Mouse (Mus musculus) embryonic facial prominence, embryonic 14.5 days (tissue): Measurements from ENCODE around the gene Usp24. TPM values are rescaled to one million over a fixed set of nuclear protein-coding genes. Genes with fewer than 3 reads are reported as not detected.

ENCODE experiments used
- ATAC-seq: fragments of 200-750 bp; cut with Nextera tagmentation; 2 replicates; pipeline ENCODE4 v1.8.0; 2017; ENCODE audit warnings: low read depth, moderate number of reproducible peaks, moderate TSS enrichment
- DNase-seq: peaks from one replicate; pipeline ENCODE4 v3.0.0-alpha.2; 2015; ENCODE audit warnings: low spot score
- H3K27ac ChIP-seq: fragments of 300-500 bp; sonication (generic); replicated peaks from 2 replicates; pipeline ENCODE4 v1.5.1; 2014; ENCODE audit warnings: low read depth, mild to moderate bottlenecking, low read length, moderate library complexity
- H3K27me3 ChIP-seq: fragments of 300-500 bp; sonication (generic); replicated peaks from 2 replicates; pipeline ENCODE4 v1.6.1; 2014; ENCODE audit warnings: low read length; ENCODE audit not compliant: control insufficient read depth, insufficient read depth
- H3K36me3 ChIP-seq: fragments of 300-500 bp; sonication (generic); 2 replicates; pipeline ENCODE4 v1.6.1; 2014; ENCODE audit warnings: low read length, mixed read lengths; ENCODE audit not compliant: control insufficient read depth, insufficient read depth
- H3K4me1 ChIP-seq: fragments of 300-500 bp; sonication (generic); 2 replicates; pipeline ENCODE4 v1.6.1; 2014; ENCODE audit warnings: antibody characterized with exemption, low read length; ENCODE audit not compliant: control insufficient read depth, insufficient read depth
- H3K4me2 ChIP-seq: fragments of 300-500 bp; sonication (generic); 2 replicates; pipeline ENCODE4 v1.6.1; 2014; ENCODE audit warnings: low read depth, mild to moderate bottlenecking, low read length, moderate library complexity, mixed read lengths
- H3K4me3 ChIP-seq: fragments of 300-500 bp; sonication (generic); 2 replicates; pipeline ENCODE4 v1.5.1; 2014; ENCODE audit warnings: low read depth, mild to moderate bottlenecking, low read length
- H3K9ac ChIP-seq: fragments of 300-500 bp; sonication (generic); 2 replicates; pipeline ENCODE4 v1.6.1; 2014; ENCODE audit warnings: low read depth, mild to moderate bottlenecking, low read length, moderate library complexity, mixed read lengths
- H3K9me3 ChIP-seq: fragments of 300-500 bp; sonication (generic); 2 replicates; pipeline ENCODE4 v1.6.1; 2016; ENCODE audit warnings: low read length; ENCODE audit not compliant: control insufficient read depth
- WGBS: fragments of 180-500 bp; shearing (Covaris S2); extraction: QIAGEN DNeasy Blood & Tissue Kit; methylation state at CpG from one replicate; pipeline ENCODE4 v1.1.7; 2014; 5-methylcytosine and 5-hydroxymethylcytosine counted together
- polyA plus RNA-seq: library from polyadenylated mRNA; unstranded; fragments of >200 nt; fragmentation: Nextera tagmentation; extraction: Ambion mirVana; gene quantifications from 2 replicates; pipeline ENCODE4 v1.2.1, GENCODE M21; 2014

Usp24 gene
- 10.7 and 10.9 TPM in 2 replicates for polyA plus RNA-seq

- Histone ChIP-seq H3K9me3 (no peaks in the 10 kb centered on the region), H3K4me2 (peak within 1 kb of the TSS; percentile 88), H3K27ac (peak within 1 kb of the TSS; percentile 90), H3K4me3 (peak within 1 kb of the TSS; percentile 94), H3K36me3 (no peaks in the 10 kb centered on the region), H3K4me1 (peaks cover 13% of the 10 kb centered on the region), H3K9ac (peak within 1 kb of the TSS; percentile 98), H3K27me3 (no peaks in the 10 kb centered on the region)
- peak; percentile 80 for DNase-seq
- ATAC-seq = peak; percentile 90
- 10% methylated on average over 2 of the region's 60 CpGs for WGBS
These were observed at the start of gene Usp24 for GRCm38 (mm10) chr4:106315921-106316350. Gene Usp24, plus strand, starts transcription at chr4:106316213.

DNA sequence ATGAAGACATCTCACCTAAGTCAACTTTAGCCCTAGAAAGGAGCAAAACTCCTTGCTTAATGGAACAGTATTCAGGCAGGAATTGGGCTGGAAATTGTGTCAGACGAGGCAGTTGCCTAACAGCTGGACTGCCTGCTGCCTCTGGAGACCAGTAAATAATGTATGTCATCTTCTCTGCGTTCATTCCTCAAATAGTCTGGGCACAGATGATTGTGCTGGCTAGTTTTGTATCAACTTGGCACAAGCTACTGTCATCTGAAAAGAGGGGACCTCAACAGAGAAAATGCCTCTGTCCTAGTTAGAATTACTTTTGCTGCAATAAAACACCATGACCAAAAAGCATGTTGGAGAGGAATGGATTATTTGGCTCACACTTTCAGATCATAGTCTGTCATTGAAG lies 39.1 kb upstream of the Usp24 start:
- Histone ChIP-seq H3K27me3 (no peaks in the 10 kb centered on the region), H3K4me1 (peaks cover 5% of the 10 kb centered on the region; the same call in 1 of the 2 replicates), H3K4me3 (no peak overlapping the region), H3K9ac (no peak overlapping the region), H3K4me2 (no peak overlapping the region), H3K27ac (no peak overlapping the region), H3K36me3 (no peaks in the 10 kb centered on the region), H3K9me3 (no peaks in the 10 kb centered on the region)
- 66% methylated on average over 2 of the region's 2 CpGs for WGBS
- DNase-seq (no peak), ATAC-seq (no peak)

- DNase-seq = no peak
- WGBS = 26% methylated on average over 4 of the region's 4 CpGs
- Histone ChIP-seq H3K4me3 (no peak overlapping the region), H3K4me2 (no peak overlapping the region), H3K36me3 (no peaks in the 10 kb centered on the region), H3K4me1 (peaks cover 8% of the 10 kb centered on the region), H3K27ac (no peak overlapping the region), H3K9me3 (no peaks in the 10 kb centered on the region), H3K27me3 (no peaks in the 10 kb centered on the region), H3K9ac (no peak overlapping the region)
- no peak for ATAC-seq
These were observed 36.8 kb upstream of the Usp24 start for GRCm38 (mm10) chr4:106279177-106279576.

GRCm38 (mm10) chr4:106281128-106281491 lies 34.9 kb upstream of the Usp24 start:
- Histone ChIP-seq H3K9ac (no peak overlapping the region), H3K4me2 (no peak overlapping the region), H3K36me3 (no peaks in the 10 kb centered on the region), H3K4me3 (no peak overlapping the region), H3K9me3 (no peaks in the 10 kb centered on the region), H3K4me1 (peaks cover 8% of the 10 kb centered on the region), H3K27me3 (no peaks in the 10 kb centered on the region), H3K27ac (peak overlapping the region; percentile 28)
- DNase-seq (no peak), ATAC-seq (no peak)
- WGBS = 31% methylated on average over 2 of the region's 2 CpGs

DNA sequence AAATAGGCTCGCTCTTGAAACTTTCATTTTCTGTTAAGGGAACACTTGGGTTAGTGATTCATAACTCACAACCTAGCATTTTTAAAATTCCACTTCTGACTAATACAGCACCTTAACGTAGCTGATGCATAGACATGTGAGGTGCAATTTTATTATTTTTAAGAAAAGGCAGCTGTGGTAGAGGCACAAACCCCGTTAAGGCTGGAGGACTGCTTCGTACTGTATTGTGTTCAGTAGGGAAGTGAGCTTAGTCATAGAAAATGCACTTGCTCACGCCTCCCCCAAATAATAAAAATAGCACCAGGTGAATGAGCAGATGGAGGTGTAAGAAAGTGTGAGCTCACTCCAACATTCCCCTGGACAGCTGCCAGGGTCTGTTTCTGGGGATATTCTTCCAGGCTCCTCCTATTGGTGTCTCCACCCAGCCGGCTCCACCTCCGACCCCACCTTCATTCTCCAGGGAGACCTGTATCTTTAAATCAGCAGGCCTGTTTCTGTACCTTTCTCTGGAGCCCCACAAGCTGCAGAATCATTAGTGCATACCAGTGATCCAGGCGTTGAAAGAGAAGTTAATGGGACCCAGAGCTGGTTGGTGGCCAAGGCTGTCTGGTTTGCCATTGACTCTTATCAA lies 34.4 kb upstream of the Usp24 start:
- H3K4me2 ChIP-seq = no peak overlapping the region
- peaks cover 8% of the 10 kb centered on the region for H3K4me1 ChIP-seq
- H3K36me3 ChIP-seq = no peaks in the 10 kb centered on the region
- ATAC-seq = peak; percentile 85; the same call in 1 of the 2 replicates
- no peaks in the 10 kb centered on the region for H3K27me3 ChIP-seq
- H3K4me3 ChIP-seq = no peak overlapping the region
- peak; percentile 88 for DNase-seq
- no peak overlapping the region for H3K9ac ChIP-seq
- H3K9me3 ChIP-seq = no peaks in the 10 kb centered on the region
- 47% methylated on average over 8 of the region's 8 CpGs for WGBS
- peak overlapping the region; percentile 28 for H3K27ac ChIP-seq

GRCm38 (mm10) chr4:106282123-106282510 lies 33.9 kb upstream of the Usp24 start:
- peaks cover 8% of the 10 kb centered on the region for H3K4me1 ChIP-seq
- DNase-seq (no peak), ATAC-seq (no peak)
- no peaks in the 10 kb centered on the region for H3K36me3 ChIP-seq
- peak overlapping the region; percentile 28; the same call in 1 of the 2 replicates for H3K27ac ChIP-seq
- WGBS = 66% methylated on average over 3 of the region's 3 CpGs
- H3K27me3 ChIP-seq = no peaks in the 10 kb centered on the region
- no peak overlapping the region for H3K4me2 ChIP-seq
- no peak overlapping the region for H3K9ac ChIP-seq
- H3K4me3 ChIP-seq = no peak overlapping the region
- no peaks in the 10 kb centered on the region for H3K9me3 ChIP-seq

DNA sequence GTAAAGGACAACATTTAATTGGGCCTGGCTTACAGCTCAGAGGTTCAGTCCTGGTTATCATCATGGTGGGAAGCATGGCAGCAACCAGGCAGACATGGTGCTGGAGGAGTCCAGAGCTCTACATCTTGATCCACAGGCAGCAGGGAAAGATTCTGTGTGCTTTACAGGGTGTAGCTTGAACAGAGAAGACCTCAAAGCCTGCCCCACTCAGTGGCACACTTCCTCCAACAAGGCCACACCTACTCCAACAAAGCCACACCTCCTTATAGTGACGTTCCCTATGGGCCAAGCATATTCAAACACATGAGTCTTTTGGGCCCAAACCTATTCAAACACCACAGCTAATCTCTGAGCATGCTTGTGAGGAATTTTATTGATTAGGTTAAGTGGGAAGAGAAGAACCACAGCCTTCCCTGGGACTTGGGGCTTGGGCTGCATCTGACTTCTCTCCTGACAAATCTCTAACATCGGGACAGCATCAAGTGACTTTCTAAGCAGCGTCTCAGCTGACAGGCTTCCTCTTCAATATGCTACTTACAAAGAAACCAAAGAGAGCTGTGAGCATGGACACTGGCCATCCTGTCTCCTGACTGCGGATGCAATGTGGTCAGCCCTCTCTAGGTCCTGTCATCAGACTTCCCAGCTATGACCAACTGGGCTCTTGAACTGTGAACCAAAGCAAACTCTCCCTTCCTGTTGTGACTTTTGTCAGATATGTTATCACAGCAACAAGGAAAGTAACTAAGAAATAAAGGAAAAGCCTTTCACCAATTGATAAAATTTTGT lies 28.9 kb upstream of the Usp24 start:
- ATAC-seq (no peak), DNase-seq (no peak)
- no peaks in the 10 kb centered on the region for H3K27me3 ChIP-seq
- 74% methylated on average over 4 of the region's 4 CpGs for WGBS
- no peak overlapping the region for H3K9ac ChIP-seq
- H3K9me3 ChIP-seq = no peaks in the 10 kb centered on the region
- H3K27ac ChIP-seq = no peak overlapping the region
- H3K4me3 ChIP-seq = no peak overlapping the region
- H3K4me1 ChIP-seq = peaks cover 3% of the 10 kb centered on the region; the same call in 1 of the 2 replicates
- no peaks in the 10 kb centered on the region for H3K36me3 ChIP-seq
- no peak overlapping the region for H3K4me2 ChIP-seq

GRCm38 (mm10) chr4:106290201-106290600 lies 25.8 kb upstream of the Usp24 start:
- Histone ChIP-seq H3K9ac (no peak overlapping the region), H3K36me3 (no peaks in the 10 kb centered on the region), H3K9me3 (no peaks in the 10 kb centered on the region), H3K27ac (no peak overlapping the region), H3K4me1 (no peaks in the 10 kb centered on the region), H3K4me2 (no peak overlapping the region), H3K4me3 (no peak overlapping the region), H3K27me3 (no peaks in the 10 kb centered on the region)
- no peak for ATAC-seq
- DNase-seq = no peak
- WGBS = 91% methylated on average over 2 of the region's 2 CpGs
